Mouse (Mus musculus) skeletal muscle tissue, adult 2 months (tissue): Measurements from ENCODE around the gene Tmigd3.

Experiments
- DNase-seq: peaks from one replicate; pipeline ENCODE4 v3.0.0-alpha.2; 2012; ENCODE audit warnings: low read depth, low spot score

Gene Tmigd3

DNA sequence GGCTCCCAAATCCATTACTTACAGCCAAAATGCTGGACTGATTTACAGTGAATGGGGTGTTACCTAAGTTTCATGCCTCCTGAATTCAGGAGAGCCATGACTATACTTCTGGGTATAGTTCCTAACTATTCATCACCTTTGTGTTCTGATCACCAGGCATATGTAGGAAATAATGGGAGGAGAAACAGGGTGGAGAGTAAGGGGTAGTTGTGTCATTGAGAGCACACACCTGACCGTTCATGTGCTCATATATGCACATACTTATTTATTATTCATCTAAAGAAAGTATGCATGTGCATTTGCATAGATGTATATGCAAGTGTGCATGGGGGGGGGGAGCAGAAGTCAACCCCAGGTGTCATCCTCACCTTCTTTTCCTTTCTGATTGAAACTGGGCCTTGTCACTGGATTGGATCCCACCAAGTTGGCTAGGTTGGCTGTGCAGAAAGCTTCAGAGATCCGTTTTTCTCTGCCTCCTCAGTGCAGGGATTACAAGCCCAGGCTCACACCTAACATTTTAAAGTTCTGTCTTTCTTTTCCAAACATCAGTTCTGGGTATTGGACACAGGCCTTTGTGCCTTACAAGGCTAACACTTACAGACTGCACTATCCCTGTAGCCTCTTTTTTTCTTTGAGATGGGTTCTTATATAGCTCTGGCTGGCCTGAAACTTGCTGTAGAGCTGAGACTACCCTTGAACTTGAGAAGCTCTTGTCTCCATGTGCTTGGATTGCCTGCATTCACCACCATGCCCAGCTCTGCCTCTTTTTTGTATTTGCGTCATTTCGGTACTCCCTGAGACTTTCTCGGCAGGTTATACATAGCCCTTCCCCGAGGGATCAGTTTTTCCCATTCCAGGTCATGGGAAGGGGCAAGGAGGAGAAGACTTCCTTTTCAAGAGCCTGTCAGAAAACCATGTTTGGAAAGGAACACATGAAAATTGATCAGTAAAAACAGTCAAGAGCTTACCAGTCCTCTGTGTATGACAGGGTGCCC lies 3.0 kb downstream of the Tmigd3 start:
- DNase-seq: no peak

DNA sequence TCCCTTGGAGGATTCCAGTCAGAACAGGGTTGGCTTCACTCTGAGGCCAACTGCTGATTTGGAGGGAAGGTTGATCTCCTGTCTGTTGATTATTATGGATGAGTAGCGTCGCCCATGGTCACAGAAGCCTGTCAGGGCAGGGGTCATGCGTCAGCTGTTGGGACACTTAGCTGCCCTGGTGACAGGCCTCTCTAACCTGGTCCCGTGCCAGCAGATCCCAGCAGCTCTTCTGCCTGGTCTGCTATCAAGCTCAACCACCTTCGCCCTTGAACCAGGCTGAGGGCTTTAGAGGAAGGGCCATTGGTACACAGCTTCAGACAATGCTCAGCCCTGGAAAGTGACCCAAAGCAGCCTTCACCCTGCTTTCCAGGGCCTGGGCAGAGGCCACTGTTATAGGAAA lies 5.3 kb downstream of the Tmigd3 start:
- peak; percentile 30 for DNase-seq

DNA sequence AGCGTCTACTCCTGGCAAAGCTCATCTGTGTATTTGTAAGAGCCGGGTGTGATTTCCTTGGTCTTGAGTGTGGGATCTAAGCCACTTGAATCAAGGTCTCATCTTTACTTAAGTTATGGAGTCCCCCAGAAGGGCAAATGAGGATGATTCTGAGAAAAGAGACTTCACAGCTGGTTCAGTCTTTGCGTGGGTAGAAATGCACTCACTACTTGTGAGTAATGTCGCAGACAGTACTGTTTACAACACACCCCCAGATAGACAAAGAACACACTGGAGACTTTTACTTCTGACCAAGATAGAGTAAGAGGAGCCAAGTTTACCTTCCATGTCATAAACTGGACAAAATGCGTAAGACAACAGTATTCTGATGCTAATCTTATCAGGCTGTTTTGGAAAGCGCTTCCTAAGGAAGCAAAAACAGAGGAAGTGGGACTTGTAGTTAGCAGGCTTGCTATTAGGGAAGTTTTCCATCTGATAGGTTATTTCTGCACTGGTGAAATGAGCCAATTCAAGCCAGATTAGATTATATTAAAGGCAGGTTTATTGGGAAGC lies 6.6 kb downstream of the Tmigd3 start:
- no peak for DNase-seq

DNA sequence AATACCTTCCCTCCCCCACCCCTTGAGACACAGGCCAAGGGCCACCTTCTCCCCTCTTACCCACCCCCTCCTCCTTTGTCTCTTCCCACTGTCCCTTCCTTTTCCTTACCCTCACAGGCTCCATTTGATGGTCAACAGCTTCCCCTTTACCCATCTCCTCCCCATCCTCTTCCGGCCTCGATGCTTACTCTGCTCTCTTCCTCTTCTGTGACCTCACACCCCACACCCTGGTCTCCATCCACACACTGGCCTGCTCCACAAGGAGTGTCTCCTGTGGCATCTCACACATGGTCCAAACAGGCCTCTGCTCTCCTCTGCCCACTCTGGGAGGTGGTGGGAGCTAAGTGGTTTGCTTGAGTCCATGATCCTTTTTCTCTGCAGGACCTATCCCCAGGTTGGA lies 7.2 kb downstream of the Tmigd3 start:
- DNase-seq: no peak

DNA sequence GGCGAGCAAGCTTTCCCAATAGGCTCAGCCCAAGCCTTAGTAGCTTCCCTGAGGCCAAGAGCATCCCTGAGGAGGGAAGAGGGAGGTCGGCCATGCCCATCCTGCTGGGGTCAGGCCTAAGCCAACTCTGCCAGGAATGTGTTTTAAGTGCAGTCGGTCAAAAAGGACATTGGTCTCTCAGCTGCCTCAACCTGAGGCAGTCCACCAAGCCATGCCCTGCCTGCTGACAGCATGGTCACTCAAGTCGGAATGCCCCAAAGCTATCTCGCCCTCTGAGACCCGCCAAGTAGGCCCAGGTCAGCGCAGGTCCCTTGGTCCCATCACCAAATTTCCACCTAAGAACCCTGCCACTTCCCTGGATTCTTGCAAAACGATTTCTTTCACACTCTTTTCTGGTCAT lies 8.0 kb downstream of the Tmigd3 start:
- no peak for DNase-seq

DNA sequence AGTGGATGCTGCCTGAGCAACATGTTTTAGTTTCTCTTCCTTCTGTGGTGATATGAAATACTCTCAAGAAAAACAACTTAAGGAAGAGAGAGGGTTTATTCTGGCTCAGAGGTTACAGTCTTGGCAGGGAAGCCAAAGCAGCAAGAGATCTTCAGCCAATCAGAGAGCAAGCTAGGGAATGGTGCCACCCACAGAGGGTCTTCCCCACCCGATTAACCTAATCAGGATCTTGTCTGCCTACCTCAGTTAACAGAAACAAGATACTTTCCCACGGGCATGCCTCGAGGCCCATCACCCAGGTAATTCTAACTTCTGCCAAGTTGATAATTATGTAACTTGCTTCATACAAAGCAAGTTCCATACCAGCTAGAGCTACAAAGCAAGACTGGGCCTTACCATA lies 9.7 kb downstream of the Tmigd3 start:
- no peak for DNase-seq

DNA sequence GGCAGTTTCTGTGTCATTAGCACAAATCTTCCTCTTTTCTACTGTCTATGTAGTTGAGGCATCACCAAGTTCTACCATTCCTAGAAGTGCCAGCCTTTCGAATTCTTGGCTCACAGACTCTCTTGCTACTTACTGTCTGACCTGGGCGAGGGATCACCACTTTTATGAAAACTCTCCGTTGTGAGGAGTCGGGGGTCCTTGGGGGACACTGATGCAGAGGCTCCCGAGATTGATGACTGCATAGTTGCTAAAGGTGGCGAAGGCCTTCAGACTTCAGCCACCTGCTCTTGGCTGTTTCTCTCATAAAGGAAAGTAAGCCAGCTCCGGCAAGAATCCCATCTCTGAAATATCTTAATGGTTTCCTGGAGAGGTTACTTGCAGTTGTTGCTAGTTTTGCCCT lies 11.4 kb downstream of the Tmigd3 start:
- no peak for DNase-seq

DNA sequence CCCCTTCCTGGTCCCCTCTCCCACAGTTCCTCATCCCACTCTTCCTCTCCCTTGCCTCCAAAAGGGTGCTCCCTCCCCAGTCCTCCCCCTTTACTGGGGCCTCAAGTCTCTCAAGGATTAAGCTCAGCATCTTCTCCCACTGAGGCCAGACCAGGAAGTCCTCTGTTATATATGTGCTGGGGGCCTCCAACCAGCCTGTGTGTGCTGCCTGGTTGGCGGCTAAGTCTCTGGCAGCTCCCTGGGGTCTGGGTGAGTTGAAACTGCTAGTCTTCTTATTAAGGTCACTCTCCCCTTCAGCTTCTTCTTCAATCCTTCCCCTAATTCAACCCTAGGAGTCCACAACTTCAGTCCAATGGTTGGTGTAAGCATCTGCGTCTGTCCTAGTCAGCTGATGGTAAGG lies 12.4 kb downstream of the Tmigd3 start:
- no peak for DNase-seq

DNA sequence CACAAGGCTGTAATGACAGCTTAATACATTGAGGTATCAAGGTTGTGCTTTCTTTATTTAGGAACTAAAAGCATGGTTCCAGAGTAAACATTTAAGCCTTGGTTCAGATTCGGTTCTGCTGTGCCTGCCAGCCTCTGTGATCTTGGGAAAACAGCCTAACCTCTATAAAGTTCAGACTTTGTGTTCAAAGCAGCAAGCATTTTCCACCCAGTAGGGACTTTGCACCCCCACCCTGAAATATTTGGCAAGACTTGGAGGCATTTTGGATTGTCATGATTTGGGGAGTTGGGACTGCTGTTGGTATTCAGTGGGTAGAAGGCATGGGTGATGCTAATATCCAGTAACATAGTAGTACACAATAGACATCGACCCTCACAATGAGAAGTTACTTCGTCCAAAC lies 18.3 kb downstream of the Tmigd3 start:
- DNase-seq: no peak

DNA sequence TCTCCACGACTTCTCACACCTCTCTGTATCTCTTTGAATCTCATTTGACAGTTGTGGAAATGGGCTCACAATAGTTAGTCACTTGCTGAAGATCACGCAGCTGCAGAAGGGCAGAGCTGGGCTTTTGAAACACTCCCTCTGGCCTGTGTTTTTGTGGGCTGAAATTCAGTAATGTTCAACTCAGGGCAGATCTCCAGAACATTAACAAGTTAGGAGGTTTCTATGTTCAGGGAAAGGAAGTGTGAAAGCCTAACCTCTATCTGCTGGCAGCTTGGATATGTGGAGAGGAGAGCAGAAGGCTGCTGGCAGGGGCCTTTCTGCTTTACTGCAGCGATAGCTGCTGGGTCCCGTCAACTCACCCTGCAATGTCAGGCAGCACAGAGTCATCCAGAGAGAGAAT lies 19.5 kb downstream of the Tmigd3 start:
- DNase-seq: peak; percentile 30

DNA sequence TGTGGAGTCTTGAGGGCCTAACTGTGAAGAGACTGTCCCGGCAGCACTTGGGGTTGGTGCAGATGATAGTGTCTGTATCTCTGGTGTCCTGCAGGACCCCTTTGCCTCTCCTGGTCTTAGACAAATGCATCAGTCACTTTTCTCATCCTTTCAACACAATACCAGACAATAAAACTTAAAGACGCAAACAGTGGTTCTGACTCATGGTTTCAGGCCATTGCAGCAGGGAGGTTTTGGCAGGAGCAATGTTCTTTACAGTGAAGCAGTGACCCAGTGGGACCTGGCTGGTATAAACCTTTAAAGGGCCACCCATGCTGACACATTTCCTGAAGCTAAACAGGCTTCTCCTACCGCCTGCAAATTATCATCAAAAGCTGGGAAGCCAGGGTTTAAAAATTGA lies 20.4 kb downstream of the Tmigd3 start:
- DNase-seq: no peak

DNA sequence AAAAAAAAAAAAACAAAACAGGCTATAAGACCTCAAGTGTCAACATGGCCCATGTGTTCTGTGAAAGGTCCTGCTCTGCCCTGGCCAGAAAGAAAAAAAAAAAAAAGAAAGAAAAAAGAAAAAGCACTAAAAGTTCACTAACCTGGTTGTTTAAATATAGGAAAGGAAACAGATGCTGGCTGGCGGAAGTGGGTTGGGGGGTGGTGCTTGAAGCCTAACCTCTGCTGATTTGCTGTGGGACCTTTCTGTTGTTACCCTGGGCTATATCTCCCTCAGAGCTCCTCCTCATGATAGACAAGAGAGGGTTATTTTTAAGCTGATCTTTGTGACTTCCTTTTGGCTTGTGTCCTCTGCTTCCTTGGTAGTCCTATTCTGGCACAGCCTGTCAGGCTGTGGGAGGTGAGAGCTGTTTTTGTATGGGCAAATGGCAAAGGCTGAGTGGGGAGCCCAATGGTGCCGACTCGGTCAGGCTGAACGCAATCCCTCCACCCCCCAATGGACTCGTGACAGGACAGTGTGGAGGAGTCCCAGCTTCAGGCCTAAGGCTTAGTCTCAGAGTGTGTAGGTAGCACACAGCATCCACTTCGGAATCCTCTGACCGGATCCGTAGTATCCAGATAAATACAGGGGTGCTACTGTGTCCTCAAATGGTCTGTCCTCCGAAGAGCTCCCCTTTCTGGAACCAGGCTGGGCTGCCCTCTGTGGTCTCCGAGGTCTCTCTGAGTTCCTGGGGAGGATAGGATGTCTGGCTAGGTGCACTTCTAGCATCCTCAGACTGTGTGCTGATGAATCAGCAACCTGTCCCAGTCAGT lies 21.3 kb downstream of the Tmigd3 start:
- DNase-seq: peak; percentile 50

DNA sequence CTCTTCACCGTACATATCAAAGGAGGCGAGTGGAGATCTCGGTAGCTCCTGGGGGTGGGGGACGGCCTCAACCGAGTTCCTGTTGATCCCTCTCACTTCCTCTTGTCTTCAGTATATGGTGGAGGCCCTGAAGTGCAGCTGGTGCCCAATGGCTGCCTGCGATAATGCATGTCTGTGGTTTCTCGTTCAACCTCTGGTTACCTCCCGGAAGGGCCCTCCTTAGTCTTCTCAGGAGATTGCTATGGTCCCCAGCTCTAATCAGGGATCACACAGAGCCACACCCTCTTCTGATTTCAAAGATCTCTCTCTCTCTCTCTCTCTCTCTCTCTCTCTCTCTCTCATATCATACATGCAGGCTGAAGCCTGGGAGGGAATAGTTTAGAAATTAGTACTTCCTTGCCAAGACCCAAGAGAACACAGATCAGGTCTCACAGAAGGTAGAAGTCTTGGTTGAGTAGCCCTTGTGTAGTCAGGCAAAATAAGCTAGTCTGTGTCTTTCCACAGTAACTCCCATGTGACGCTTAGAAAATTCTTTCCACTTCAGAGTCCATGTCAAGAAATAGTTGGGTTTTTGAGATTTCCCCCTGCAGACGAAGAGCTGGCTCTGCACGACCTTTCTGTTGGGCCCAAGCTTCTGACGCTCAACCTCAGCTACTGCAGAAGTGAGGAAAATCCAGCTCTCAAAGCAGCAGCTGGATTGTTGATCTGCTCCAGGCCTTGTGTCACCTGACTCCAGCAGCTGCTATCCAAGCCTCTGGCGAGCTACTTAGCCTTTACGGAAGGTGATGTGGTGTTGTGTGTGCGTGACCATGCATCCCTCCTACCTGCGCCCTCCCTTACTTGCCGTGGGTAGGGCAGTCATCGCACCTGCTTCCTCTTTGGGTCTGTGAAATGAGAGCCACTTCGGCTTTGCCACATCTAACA lies 22.1 kb downstream of the Tmigd3 start:
- DNase-seq: peak; percentile 49

DNA sequence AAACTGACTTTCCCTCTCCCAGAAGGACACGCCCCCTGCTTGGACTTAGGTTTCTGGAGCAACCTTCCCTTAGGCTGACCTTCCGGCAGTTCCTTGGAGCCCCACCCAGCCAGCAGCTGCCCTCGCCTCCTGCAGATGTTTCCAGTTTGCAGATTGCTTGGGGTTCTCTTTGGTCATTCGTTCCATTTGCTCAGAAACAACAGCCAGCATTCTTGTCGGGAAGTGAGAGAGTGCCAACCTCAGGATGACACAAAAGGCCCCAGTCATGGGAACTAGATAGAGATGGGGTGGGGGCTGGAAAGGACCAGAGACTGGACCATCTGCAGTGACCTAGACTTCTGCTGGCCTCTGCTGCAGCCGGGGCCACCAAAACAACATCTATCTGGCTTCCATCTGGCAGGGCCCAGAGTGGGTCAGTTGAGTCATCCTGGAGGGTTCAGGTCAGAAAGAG lies 23.3 kb downstream of the Tmigd3 start:
- peak; percentile 91 for DNase-seq

DNA sequence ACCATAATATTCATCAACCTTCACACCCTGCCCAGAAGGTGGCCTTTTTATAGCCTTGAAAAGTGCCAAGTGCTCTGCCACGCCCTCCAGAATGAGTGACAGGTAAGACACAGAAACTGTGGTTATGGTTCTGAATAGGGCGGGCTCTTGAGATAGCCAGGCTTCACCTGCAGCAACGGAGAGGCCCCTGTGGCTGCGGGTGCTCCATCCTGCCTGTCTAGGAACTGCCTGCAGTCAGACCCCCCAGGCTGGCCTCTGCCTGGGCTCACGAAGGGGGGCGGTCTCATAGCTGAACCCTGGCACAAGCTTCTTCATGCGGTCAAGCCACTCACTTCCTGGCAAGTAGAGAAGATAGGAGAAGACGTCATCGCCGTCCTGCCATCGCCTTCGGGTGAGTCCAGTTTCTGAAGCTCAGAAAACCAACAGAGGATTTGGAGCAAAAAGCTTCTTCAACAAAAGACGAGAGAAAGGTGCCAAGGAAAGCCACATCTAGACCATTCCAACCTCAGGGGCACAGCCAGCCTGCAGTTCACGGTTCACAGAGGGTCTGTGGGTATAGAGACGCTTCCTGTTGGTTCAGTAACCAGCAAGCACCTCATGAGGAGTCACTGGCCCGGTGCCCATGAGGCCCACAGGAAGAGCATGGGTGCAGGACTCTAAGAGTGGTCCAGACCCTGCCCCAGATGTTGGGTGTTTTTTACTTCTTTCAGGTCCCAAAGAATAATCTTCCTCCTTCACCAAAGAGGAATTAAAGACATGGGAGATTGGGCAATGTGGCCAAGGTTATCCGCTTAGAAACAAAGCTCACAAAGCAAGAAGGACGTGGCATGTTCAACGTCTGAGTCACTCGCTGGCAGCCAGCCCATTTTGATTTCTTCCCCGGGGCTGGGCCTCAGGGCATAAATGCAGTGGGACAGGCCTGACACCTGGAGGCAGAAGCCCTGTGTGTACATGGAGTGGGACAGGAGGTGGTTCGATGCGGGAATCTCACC lies 24.2 kb downstream of the Tmigd3 start:
- DNase-seq: peak; percentile 86

DNA sequence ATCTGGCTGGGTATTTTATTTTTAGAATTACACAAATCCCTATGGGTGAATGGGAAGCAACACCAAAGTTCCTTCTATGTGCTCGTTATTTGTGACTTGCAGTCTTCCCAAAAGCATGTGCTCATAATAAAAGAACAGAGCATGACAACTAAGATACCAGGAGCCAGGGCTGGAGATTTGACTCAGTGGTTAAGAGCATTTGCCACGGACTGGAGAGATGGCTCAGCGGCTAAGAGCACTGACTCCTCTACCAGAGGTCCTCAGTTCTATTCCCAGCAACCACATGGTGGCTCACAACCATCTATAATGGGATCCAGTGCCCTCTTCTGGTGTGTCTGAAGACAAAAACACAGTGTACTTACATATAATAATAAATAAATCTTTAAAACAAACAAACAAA lies 26.1 kb downstream of the Tmigd3 start:
- DNase-seq: no peak

DNA sequence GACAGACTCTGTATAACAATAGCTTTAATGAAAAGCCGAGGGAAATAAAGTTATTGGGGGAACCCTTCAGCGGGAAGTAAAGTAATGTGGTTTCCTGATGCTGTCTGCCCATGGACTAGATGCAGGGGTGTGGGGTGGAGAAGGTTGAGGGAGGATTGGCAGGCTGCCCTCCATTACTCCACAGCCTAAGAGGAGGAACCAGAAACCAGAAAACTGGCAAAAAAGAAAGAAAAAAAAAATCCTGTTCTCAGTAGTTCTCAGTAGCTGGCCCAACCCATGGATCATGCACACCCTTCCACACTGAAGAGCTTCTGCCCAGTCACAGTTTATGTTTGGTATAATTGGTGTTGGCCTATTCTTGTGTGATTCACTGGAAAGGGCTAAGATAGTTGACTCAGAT lies 27.6 kb downstream of the Tmigd3 start:
- peak; percentile 81 for DNase-seq

DNA sequence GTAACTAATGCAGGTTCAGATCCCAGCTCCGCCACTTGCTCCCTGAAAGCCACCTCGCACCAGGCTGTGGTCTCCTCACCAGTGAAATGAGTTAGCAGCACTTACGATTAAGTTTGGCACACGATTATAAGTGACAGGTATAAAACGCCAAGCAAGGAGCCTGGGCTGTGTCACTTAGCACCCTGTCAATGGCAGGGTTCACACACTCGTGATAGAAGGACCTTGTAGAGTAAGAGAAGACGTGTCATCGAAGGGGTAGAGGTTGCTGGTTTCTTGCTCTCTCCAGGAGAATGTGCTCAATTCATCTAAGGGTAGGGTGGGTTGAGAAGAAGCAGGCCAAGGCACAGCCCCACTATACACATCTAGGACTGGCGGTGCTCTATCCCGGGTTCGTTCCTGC lies 28.2 kb downstream of the Tmigd3 start:
- no peak for DNase-seq

DNA sequence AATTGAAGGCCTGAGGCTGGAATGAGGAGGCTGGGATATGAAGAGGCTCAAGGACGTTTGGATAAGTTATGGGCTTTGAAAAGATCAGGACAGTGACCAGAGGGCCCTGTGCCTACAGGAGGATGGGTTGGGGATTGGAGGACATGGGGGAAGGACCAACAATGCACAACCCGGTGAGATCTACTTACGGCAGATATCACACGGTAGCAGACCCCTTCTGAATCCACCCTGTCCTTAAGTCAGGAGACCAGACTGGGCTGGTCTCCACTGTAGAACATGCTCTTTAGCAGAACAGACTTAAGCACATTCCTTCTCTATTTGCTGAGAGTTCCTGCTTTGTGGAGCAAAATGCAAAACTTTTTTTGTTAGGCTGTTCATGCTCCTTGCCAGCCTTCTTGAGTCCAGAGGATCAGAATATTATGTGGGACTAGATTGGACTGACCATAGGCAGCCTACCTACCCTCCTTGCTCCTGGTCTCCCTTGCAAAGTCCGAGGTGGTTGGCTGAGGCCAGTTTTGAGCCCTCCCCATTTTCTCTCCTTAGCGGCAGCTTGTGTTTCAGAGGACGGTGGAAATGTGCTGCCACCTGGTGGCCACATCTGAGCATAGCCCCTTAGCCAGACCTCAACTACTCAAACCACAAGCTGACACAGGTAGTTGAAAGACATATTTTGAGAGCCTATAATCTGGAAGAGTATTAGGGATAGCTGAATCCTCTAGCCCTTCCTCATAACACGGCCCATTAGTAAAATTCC lies 28.9 kb downstream of the Tmigd3 start:
- peak; percentile 84 for DNase-seq
